Mouse (Mus musculus): ENCODE measurements around the gene Bcl9.

Bcl9 gene

GRCm38 (mm10) chr3:97171531-97171930, 126.2 kb downstream of the Bcl9 start:
- DNase-seq = no peak

GRCm38 (mm10) chr3:97167126-97167525, 130.6 kb downstream of the Bcl9 start:
- DNase-seq = no peak

- no peak for DNase-seq
Observed at GRCm38 (mm10) chr3:97164477-97164876, 133.2 kb downstream of the Bcl9 start.

DNA sequence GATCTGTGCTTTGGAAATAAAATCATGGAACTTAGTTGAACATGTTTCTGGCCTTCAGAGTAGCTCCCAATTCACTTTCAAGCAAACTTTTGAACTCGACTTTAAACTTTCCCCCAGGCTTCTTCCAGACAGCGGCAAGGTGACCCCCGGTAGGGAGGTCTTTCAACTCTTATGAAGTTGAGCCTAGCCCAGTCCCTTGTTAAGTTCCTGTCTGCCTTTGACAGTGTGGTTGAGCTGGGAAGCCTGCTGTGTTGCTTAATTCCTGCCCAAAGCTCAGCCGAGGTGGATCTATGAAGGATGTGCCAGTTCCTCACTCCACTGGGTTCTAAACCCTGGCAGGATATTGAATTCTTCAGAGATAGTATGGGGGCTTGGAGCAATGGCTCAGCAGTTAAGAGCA, 135.9 kb downstream of the Bcl9 start:
- DNase-seq = no peak

- DNase-seq = peak; percentile 16 to 29
Observed at GRCm38 (mm10) chr3:97160908-97161307, 136.8 kb downstream of the Bcl9 start.

- no peak for DNase-seq
Observed at GRCm38 (mm10) chr3:97159986-97160385, 137.7 kb downstream of the Bcl9 start.

- DNase-seq = no peak
Observed at GRCm38 (mm10) chr3:97159509-97159850, 138.2 kb downstream of the Bcl9 start.

DNA sequence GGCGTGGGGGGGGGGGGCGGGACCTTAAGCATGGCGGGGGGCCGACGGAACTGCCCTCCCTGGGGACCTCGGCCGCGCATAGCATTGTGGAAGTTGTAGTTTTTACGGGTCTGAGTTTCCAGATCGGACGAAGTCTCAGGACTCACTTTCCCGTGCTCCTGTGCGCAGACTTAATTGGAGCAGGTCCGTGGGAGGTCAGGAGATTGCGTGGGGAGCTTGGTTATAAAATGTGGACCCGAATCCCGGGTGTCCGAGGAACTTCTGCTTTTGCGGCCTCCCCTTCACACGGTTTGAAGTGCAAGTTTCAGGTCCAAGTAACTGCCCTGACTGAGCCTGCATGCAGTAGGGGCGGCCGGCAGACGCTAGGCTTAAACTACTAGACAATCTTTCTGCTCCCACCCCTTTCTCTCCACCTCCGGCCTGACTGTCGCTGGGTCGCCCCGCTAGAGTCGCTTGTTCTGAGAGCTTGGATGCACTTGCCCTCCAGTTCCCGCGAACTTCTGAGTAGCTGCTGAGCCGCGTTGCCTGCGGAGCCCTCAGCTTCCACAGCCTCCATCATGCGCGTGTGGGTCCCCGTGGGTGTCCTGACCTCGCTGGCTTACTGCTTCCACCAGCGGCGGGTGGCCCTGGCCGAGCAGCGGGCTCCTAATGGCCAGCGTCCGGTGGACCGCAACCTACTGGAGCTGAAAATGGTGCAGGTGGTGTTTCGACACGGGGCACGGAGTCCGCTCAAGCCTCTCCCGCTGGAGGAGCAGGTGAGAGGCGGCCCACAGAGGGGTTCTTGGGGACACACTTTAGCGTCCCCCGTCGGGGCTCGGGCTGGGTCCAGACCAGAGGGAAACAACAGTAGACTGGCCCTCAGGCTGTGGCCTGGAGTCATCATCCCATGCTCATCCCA, 138.9 kb downstream of the Bcl9 start, which contains the start of gene Acp6:
TSS of gene Acp6 (plus strand) at position 167 of the 898 bp plus-strand sequence.
- peak; percentile 89 to 90 for DNase-seq

DNA sequence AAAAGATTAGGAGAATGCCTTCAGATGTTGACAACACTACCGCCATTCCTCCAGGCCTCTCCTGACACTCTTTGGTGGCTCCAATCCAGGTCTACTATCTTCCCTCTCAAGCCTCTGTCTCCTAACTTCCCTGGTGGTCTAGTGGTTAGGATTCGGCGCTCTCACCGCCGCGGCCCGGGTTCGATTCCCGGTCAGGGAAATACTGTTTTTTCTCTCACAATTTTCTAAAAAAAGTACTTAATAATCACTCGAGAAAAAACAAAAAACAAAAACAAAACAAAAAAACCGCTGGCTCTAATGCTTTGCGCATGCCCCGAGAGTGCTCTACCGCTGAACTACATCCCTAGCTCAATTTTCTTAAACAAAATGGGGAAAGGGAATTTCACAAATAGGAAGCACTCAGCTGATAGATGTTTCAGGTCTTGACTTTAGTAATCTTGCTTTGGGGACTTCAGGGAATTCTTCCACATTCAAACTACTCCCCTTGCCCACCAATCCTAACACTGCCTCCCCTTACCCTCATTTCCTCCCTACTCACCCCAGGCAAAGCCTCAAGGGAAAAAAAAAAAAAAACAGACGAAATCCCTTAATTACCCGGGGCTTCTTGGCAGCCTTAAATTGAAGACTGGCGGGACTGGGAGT, 139.6 kb downstream of the Bcl9 start:
- peak; percentile 91 for DNase-seq

DNA sequence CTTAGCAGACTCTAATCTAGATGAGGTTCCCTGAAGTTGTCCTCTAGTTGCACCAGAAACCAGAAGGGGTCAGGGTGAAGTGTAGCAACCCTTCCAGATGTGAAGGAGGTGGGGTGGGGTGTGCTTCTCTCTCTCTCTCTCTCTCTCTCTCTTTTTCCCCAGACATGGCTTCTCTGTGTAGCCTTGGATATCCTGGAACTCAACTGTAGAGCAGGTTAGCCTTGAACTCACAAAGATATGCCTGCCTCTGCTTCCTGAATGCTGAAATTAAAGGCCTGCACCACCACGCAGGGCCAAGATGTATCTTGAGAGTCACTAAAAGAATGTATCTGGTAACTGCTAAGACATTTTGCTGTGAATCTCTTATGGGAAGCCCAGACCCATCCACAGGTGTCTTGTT, 140.4 kb downstream of the Bcl9 start:
- no peak for DNase-seq

DNA sequence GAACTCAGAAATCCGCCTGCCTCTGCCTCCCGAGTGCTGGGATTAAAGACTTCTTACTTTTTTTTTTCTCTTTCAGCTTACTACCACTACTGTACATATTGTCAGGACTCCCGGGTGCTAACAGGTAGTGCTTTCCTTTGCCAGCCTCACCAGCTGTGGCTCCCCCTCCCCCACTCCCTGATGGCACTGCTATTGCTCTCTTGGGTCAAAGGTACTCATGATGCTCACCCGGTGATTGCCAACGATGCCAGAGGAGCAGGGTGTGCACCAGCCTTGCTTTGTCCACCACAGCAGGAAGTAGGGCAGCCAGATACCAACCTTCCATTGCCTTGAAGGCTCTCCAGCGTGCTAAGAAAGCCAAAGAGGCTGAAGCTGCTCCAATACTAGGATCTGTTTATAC, 141.3 kb downstream of the Bcl9 start:
- DNase-seq = peak; percentile 15 to 22
